Mouse (Mus musculus) brain, embryonic 14.5 days (tissue): ENCODE results near the gene Atp5j2.
A peak's percentile ranks its signal among the peaks of the same experiment; 100 is the strongest.

ENCODE experiments used
- CTCF ChIP-seq: fragments of 200-500 bp; IDR thresholded peaks from 2 replicates; pipeline ENCODE4 v1.5.1; 2012; ENCODE audit warnings: inconsistent platforms, mild to moderate bottlenecking, moderate library complexity, borderline replicate concordance; ENCODE audit not compliant: insufficient read depth, insufficient read length; ENCODE audit errors: extremely low read depth
- POLR2A ChIP-seq: fragments of 200-500 bp; IDR thresholded peaks from 2 replicates; pipeline ENCODE4 v1.6.1; 2012; ENCODE audit warnings: mild to moderate bottlenecking, inconsistent platforms, borderline replicate concordance; ENCODE audit not compliant: poor library complexity, insufficient read depth, insufficient read length, severe bottlenecking; ENCODE audit errors: extremely low read depth

GRCm38 (mm10) chr5:145231367-145231871 is 39.6 kb upstream of the Atp5j2 start, which contains the start of gene Zfp655:
- TF ChIP-seq POLR2A, result peak; percentile 88; the same call in 1 of the 2 replicates
- no peak for TF ChIP-seq CTCF
